Mouse (Mus musculus): Measurements from ENCODE around the gene Vwde. TPM values are rescaled to one million over a fixed set of nuclear protein-coding genes. Genes with fewer than 3 reads are reported as not detected.

Vwde gene
- total RNA-seq, 2 experiments from 2014 or later = 0.08 TPM; not detected in 1

DNA sequence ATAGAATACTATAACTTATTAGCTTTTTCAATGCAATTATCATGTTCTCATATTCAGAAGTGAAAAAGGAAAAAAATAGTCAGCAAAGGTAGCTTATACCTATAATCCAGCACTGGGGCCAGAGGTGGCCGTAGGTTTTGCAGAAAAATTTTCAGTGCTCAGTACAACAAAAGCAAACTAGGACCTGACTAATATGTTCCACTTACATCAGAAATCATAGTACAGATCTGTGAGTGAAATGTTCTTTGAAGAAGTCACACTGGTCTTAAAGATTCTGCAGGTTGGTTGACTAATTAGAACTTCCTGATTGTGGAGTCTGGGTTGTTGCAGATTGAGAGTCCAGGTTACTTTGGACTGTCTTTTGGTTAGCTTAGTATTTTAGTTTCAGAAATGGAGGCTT is 87.5 kb downstream of the Vwde start:
- intact Hi-C loops (cut with DNase I) = no loop called here

DNA sequence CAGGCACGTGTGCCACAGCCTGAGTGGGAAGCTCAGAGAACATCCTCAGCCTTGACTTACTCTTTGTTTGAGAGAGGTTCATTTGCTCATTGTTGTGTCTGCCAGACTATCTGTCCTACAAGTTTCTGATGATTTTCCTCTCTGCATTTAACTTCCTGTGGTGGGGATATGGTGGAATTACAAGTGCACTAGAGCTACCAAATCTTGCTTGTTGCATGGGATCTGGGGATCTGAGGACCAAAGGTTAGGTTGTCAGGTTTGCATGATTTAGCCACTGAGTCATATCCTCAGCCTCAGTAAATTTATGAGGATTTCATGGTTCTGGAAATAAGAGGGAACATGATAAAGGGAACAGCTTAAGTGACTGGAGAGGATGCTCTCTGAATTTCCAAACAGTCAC is 116.1 kb downstream of the Vwde start:
- DNase-seq = no peak
- Histone ChIP-seq H3K4me3 (no peak overlapping the region), H3K27ac (no peak overlapping the region)
- TF ChIP-seq CTCF (IDR thresholded peaks at IDR 0.05) = peak; percentile 2; the same call in 1 of the 2 replicates
- intact Hi-C loops (cut with DNase I) = no loop called here

More for the DNA sequence above, 87.5 kb downstream of the Vwde start:
- DNase-seq = no peak
- H3K27ac ChIP-seq = no peak overlapping the region
- no peak for TF ChIP-seq CTCF (IDR thresholded peaks at IDR 0.05)
- H3K4me3 ChIP-seq = no peak overlapping the region

Other genes starting within 250 kb of the Vwde start
- 10 to 100 TPM; 52.0 to 76.2 TPM for gene Tmem106b, start 155.2 kb downstream of the Vwde start, total RNA-seq (2021)